Mouse (Mus musculus): ENCODE measurements at regions not wholly inside any gene's neighbourhood (a gene's known extent, or its start where the extent isn't known, plus 50 kb on each side); places are given as distances from the start of the nearest gene placed in this dataset.
"Not testable (repeated sequence)": the region's sequence is repeated elsewhere in the genome, so short reads cannot be mapped to it uniquely, and the experiment has no call there.

- DNase-seq (ENCODE audit: low read depth, low spot score): no peak
These were observed 87.4 kb downstream of the Fam174b start for GRCm38 (mm10) chr7:73827549-73827948.

- no peak for DNase-seq (ENCODE audit: low read depth, low spot score)
These were observed 90.5 kb downstream of the Fam174b start for GRCm38 (mm10) chr7:73830581-73830980.

GRCm38 (mm10) chr7:73840381-73840780 is 100.3 kb downstream of the Fam174b start:
- no peak for DNase-seq (ENCODE audit: low read depth, low spot score)

- no peak for DNase-seq (ENCODE audit: low read depth, low spot score)
These were observed 112.1 kb downstream of the Fam174b start for GRCm38 (mm10) chr7:73852184-73852583.

DNA sequence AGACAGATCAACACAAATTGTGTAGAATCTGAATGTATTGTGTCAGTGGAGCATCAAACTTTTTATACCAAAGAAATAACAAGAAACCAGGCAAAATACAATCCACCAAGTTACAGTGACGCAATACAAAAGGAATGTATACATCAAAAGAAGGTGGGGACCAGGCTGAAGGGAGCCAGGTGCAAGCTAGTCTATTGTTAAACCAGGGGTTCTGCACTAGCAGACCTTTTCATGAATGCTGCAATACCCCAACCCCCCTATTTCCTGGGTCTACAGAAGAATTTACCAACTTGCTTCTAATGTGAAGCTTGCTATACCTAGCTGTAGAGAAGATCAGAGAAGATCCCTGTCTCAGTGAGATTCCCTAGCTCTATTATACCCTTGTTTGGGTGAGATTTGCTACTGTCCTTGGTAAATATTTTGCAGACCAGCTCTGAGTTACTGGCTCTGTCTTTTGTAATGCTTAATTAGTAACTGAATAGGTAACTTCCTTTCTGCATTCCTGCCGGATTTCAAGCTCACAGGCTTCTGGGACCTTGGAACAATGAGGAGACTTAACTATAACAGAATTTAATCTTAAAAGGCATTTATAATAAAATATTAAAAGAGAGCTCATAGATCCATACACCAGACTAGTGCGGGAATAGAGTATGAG is 113.3 kb downstream of the Fam174b start:
- DNase-seq (ENCODE audit: low read depth, low spot score): not testable (repeated sequence)

- peak; percentile 11 for DNase-seq (ENCODE audit: low read depth, low spot score)
These were observed 115.4 kb downstream of the Fam174b start for GRCm38 (mm10) chr7:73855489-73855888.

DNA sequence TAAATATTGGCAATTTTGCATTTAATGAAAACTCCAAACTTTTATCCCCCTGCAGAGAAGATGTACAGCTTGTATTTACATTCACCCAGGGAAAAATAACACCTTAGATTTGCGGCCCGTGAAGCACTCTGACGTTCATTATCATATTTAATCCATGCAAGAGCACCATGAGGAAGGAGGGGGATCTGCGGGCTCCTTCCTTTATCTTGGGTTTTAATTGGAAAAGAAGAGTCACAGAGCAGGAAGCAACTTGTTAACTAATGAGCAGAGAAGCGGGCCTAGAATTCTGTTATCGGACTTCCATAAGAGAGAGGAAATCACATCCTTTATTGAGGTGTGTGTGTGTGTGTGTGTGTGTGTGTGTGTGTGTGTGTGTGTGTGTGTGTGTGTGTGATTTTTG is 116.8 kb downstream of the Fam174b start:
- DNase-seq (ENCODE audit: low read depth, low spot score): no peak

- DNase-seq (ENCODE audit: low read depth, low spot score): no peak
These were observed 125.0 kb downstream of the Fam174b start for GRCm38 (mm10) chr7:73865086-73865485.

DNA sequence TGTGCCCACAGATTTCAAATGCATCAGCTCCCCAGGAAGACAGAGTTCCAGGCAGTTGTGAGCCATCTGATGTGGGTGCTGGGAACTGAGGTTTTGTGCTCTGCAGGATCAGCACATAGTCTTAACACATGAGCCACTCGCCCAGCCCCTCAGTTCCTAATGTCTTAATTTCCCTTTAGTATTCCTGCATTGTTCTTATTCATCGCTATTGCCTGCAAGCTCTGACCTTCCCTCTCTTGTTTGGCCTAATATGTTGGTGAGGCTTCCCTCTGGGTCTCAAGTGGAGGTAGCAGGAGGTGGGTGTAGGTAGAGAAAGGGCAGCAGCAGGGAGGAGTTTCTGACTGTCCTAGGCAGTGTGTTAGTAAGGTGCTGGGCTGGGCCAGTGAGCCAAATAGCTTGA is 132.1 kb downstream of the Fam174b start:
- DNase-seq (ENCODE audit: low read depth, low spot score): no peak

DNA sequence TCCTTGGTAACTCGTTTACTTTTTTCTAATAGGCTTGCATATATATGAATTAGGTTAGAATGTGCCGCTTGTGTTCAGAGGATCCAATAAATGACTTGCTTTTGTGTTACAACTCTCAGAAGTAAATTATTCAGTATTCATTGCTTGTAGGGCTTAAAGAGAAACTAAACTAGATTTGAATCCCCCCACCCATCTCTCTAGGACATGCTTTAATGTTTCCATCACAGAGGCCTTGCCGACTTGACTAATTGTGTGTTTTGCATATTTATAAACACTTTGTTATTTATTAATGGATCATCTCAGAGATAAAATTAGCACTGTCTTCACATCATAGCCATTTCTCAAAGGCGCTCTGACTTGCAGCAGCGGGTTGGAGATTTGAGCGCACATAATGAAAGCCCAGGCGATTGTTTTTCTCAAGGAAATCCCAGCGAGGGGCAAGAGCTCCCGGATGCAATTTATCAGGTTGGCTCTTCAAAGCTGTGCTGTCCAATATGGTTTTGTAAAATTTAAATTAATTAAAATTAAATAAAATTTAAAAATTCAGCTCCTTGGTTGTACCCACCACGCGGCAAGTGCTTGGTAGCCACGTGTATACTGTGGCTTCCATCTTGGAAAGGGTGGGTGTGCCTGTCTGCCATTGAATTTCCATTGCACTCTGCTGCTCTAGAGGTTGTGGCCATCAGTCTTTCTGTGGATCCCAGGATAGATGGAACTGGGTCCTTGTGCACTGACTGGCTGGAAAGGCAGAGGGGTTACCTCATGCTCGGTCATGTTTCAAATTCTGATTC is 132.0 kb downstream of the St8sia2 start:
- no peak for DNase-seq (ENCODE audit: low read depth, low spot score)

DNA sequence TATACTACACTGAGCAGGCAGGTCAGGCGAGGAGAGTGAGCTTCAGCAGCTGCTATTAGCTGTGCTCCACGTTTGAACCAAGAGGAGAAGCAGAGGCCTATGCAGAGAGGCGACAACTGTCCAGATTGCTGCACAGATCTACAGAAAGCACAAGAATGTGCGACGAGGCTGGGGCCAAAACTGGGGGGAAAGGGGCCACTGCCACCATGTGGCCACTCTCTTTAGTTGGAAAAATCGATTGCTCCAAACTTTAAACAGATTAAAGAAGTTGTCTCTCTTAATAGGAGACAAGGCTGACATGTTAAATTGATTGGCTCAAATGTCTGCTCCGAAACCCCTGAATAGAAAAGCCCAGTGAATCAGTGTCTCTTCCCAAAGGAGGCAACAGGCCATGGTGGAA is 127.3 kb downstream of the St8sia2 start:
- DNase-seq (ENCODE audit: low read depth, low spot score): no peak
